20 mouse cellular contexts compared by ENCODE assay signal in genomic region chr5:36917245-36917644, GRCm38 (mm10). TPM values are rescaled to one million over a fixed set of nuclear protein-coding genes. Genes with fewer than 3 reads are reported as not detected.
DNase-seq lines count a peak whose midpoint lies in the region; ATAC-seq and TF ChIP-seq lines count a peak whose summit lies in the region.
"Had no signal": no experiment of that assay in that cellular context is flagged by ENCODE, and none has a peak within 500 bp of the region (broad histone marks: within the 10 kb centered on the region; RNA-seq: fewer than 3 reads in every experiment).

No protein-coding gene starts in this region.

- H3K4me1 ChIP-seq in hindbrain, postnatal 0 days (ENCODE audit: insufficient read depth, low read length), result peaks cover 13% of the 10 kb centered on the region
- no peaks in the 10 kb centered on the region for H3K4me1 ChIP-seq in hindbrain, embryonic 11.5 days (replicated peaks; ENCODE audit: control insufficient read depth, insufficient read depth, low read length)

- H3K27me3 ChIP-seq in hindbrain, postnatal 0 days (ENCODE audit: insufficient read depth, low read length), result no peaks in the 10 kb centered on the region
- no peaks in the 10 kb centered on the region for H3K27me3 ChIP-seq in hindbrain, embryonic 11.5 days (ENCODE audit: control insufficient read depth, insufficient read depth, low read length)
- H3K27me3 ChIP-seq: embryonic facial prominence, embryonic 13.5 days; embryonic facial prominence, embryonic 15.5 days had no signal

- no peak overlapping the region for H3K9ac ChIP-seq in hindbrain, postnatal 0 days (replicated peaks; ENCODE audit: low read length)
- H3K9ac ChIP-seq in hindbrain, embryonic 11.5 days (ENCODE audit: low read depth, low read length), result no peak overlapping the region
- H3K9ac ChIP-seq: embryonic facial prominence, embryonic 13.5 days; embryonic facial prominence, embryonic 15.5 days; forebrain, embryonic 12.5 days had no signal

- H3K9me3 ChIP-seq in hindbrain, postnatal 0 days (ENCODE audit: low read length), result no peaks in the 10 kb centered on the region
- no peaks in the 10 kb centered on the region for H3K9me3 ChIP-seq in hindbrain, embryonic 11.5 days (ENCODE audit: control insufficient read depth, low read length)
- H3K9me3 ChIP-seq: embryonic facial prominence, embryonic 13.5 days; embryonic facial prominence, embryonic 15.5 days; forebrain, embryonic 10.5 days; forebrain, embryonic 12.5 days had no signal

- 75% methylated on average over 4 of the region's 4 CpGs for WGBS in hindbrain, postnatal 0 days
- 77% methylated on average over 4 of the region's 4 CpGs for WGBS in hindbrain, embryonic 11.5 days

- no peaks in the 10 kb centered on the region for H3K36me3 ChIP-seq in hindbrain, postnatal 0 days (ENCODE audit: insufficient read depth, low read length)
- H3K36me3 ChIP-seq in hindbrain, embryonic 11.5 days (ENCODE audit: control insufficient read depth, insufficient read depth, low read length), result no peaks in the 10 kb centered on the region
- H3K36me3 ChIP-seq: embryonic facial prominence, embryonic 13.5 days; embryonic facial prominence, embryonic 15.5 days; forebrain, embryonic 10.5 days; forebrain, embryonic 12.5 days had no signal

- ATAC-seq in hindbrain, postnatal 0 days, result no peak
- ATAC-seq in hindbrain, embryonic 11.5 days (ENCODE audit: low FRiP score), result no peak
- ATAC-seq: forebrain, embryonic 14.5 days; forebrain, embryonic 16.5 days had no signal

- no peak overlapping the region for H3K4me2 ChIP-seq in hindbrain, postnatal 0 days (ENCODE audit: low read depth, low read length)
- no peak overlapping the region for H3K4me2 ChIP-seq in hindbrain, embryonic 11.5 days (replicated peaks; ENCODE audit: low read depth, low read length)
- H3K4me2 ChIP-seq: embryonic facial prominence, embryonic 13.5 days; embryonic facial prominence, embryonic 15.5 days; forebrain, embryonic 12.5 days had no signal

- H3K27ac ChIP-seq in hindbrain, postnatal 0 days, result peak overlapping the region; percentile 67; the same call in 1 of the 2 replicates
- no peak overlapping the region for H3K27ac ChIP-seq in hindbrain, embryonic 11.5 days (ENCODE audit: low read depth, low read length)
- H3K27ac ChIP-seq: embryonic facial prominence, embryonic 13.5 days; embryonic facial prominence, embryonic 15.5 days; forebrain, embryonic 10.5 days; forebrain, embryonic 12.5 days had no signal

- TF ChIP-seq CTCF in hindbrain, postnatal 0 days (IDR thresholded peaks at IDR 0.05; ENCODE audit: low read depth), result no peak; the same call in 1 of the 2 replicates

- no peak overlapping the region for H3K4me3 ChIP-seq in hindbrain, postnatal 0 days (ENCODE audit: low read length)
- H3K4me3 ChIP-seq in hindbrain, embryonic 11.5 days (ENCODE audit: low read depth, low read length), result no peak overlapping the region
- H3K4me3 ChIP-seq: embryonic facial prominence, embryonic 13.5 days; embryonic facial prominence, embryonic 15.5 days; erythroblast, embryonic 14.5 days; forebrain, embryonic 10.5 days; forebrain, embryonic 12.5 days had no signal

- peak; percentile 34 for DNase-seq in cerebellum, adult 8-10 months
- DNase-seq in cerebellum, adult 11 months, result no peak
- peak; percentile 50 for DNase-seq in cerebellum, adult 9-11 months
- DNase-seq in cerebellum, postnatal 25 days, result no peak
- no peak for DNase-seq in hindbrain, postnatal 0 days (ENCODE audit: low spot score)
- DNase-seq in hindbrain, embryonic 11.5 days (ENCODE audit: low spot score), result no peak
- DNase-seq: adrenal gland, adult 2 months; adrenal gland, postnatal 10 days; adrenal gland, postnatal 25 days; embryo, embryonic 11 days had no signal

RNA-seq across cellular contexts. Expression of gene Ppp2r2c, which starts 48.9 kb away (rescaled TPM):
- total RNA-seq in hindbrain, postnatal 0 days (2014; rRNA removed), result 255 and 263 TPM in 2 replicates
- 103 and 105 TPM in 2 replicates for polyA plus RNA-seq in hindbrain, postnatal 0 days (2015; fragmentation: Nextera tagmentation; extraction: Ambion mirVana)
- polyA plus RNA-seq in hindbrain, embryonic 11.5 days (2014; fragmentation: Nextera tagmentation; extraction: Ambion mirVana), result 1.9 and 3.3 TPM in 2 replicates
- total RNA-seq: common myeloid progenitor, adult 5-6 weeks; MEL had no signal
- polyA plus RNA-seq: C2C12; erythroblast, embryonic 14.5 days had no signal

Comparison
In these comparisons a context has a peak if more than half of its experiments do, and no peak if none do; other contexts are left out.
1. DNase-seq: peak in cerebellum, adult 8-10 months (single experiment) and cerebellum, adult 9-11 months (single experiment); none in cerebellum, adult 11 months (single experiment), cerebellum, postnatal 25 days (0 of 2), hindbrain, postnatal 0 days (single experiment) and hindbrain, embryonic 11.5 days (single experiment).
2. RNA of gene Ppp2r2c, which starts 48.9 kb away (polyA plus RNA-seq): 103 to 105 TPM in hindbrain, postnatal 0 days; 1.9 to 3.3 TPM in hindbrain, embryonic 11.5 days; every median in the first group is over 10 times any median in the second.